Mouse (Mus musculus): ENCODE data around the gene Gm5737. TPM values are rescaled to one million over a fixed set of nuclear protein-coding genes. Genes with fewer than 3 reads are reported as not detected.

Gene Gm5737
- polyA plus RNA-seq, 1 experiment from 2014 or later, result not detected

- ATAC-seq, result no peak
- Histone ChIP-seq H3K27me3 (replicated peaks; ENCODE audit: control insufficient read depth, insufficient read depth, low read length) (no peaks in the 10 kb centered on the region), H3K36me3 (ENCODE audit: control insufficient read depth, insufficient read depth, low read length) (no peaks in the 10 kb centered on the region), H3K9ac (ENCODE audit: low read length) (no peak overlapping the region), H3K4me3 (ENCODE audit: low read depth, low read length) (no peak overlapping the region), H3K4me1 (ENCODE audit: control insufficient read depth, insufficient read depth, low read length) (no peaks in the 10 kb centered on the region), H3K27ac (ENCODE audit: low read depth, low read length) (no peak overlapping the region), H3K4me2 (ENCODE audit: low read length) (no peak overlapping the region), H3K9me3 (replicated peaks; ENCODE audit: control insufficient read depth, low read length) (no peaks in the 10 kb centered on the region)
- DNase-seq (ENCODE audit: low spot score), result no peak
- 82% methylated on average over 4 of the region's 4 CpGs for WGBS
Measured at GRCm38 (mm10) chr7:120819386-120819785, 7.2 kb downstream of the Gm5737 start.

- Histone ChIP-seq H3K27me3 (replicated peaks; ENCODE audit: control insufficient read depth, insufficient read depth, low read length) (no peaks in the 10 kb centered on the region), H3K4me2 (ENCODE audit: low read length) (no peak overlapping the region), H3K36me3 (ENCODE audit: control insufficient read depth, insufficient read depth, low read length) (no peaks in the 10 kb centered on the region), H3K4me3 (ENCODE audit: low read depth, low read length) (no peak overlapping the region), H3K9ac (ENCODE audit: low read length) (no peak overlapping the region), H3K4me1 (ENCODE audit: control insufficient read depth, insufficient read depth, low read length) (no peaks in the 10 kb centered on the region), H3K9me3 (replicated peaks; ENCODE audit: control insufficient read depth, low read length) (no peaks in the 10 kb centered on the region), H3K27ac (ENCODE audit: low read depth, low read length) (no peak overlapping the region)
- WGBS, result 24% methylated on average over 5 of the region's 5 CpGs
- peak; percentile 84 for DNase-seq (ENCODE audit: low spot score)
- peak; percentile 71 for ATAC-seq
Measured at GRCm38 (mm10) chr7:120823248-120823647, 11.1 kb downstream of the Gm5737 start.

GRCm38 (mm10) chr7:120825097-120825496 is 12.9 kb downstream of the Gm5737 start:
- H3K27ac ChIP-seq (ENCODE audit: low read depth, low read length), result no peak overlapping the region
- 58% methylated on average over 2 of the region's 2 CpGs for WGBS
- H3K36me3 ChIP-seq (ENCODE audit: control insufficient read depth, insufficient read depth, low read length), result no peaks in the 10 kb centered on the region
- no peaks in the 10 kb centered on the region for H3K9me3 ChIP-seq (replicated peaks; ENCODE audit: control insufficient read depth, low read length)
- no peak overlapping the region for H3K4me3 ChIP-seq (ENCODE audit: low read depth, low read length)
- H3K9ac ChIP-seq (ENCODE audit: low read length), result no peak overlapping the region
- DNase-seq (ENCODE audit: low spot score) (no peak), ATAC-seq (no peak)
- H3K4me1 ChIP-seq (ENCODE audit: control insufficient read depth, insufficient read depth, low read length), result no peaks in the 10 kb centered on the region
- no peak overlapping the region for H3K4me2 ChIP-seq (ENCODE audit: low read length)
- peaks cover 8% of the 10 kb centered on the region; the same call in 1 of the 2 replicates for H3K27me3 ChIP-seq (replicated peaks; ENCODE audit: control insufficient read depth, insufficient read depth, low read length)

DNA sequence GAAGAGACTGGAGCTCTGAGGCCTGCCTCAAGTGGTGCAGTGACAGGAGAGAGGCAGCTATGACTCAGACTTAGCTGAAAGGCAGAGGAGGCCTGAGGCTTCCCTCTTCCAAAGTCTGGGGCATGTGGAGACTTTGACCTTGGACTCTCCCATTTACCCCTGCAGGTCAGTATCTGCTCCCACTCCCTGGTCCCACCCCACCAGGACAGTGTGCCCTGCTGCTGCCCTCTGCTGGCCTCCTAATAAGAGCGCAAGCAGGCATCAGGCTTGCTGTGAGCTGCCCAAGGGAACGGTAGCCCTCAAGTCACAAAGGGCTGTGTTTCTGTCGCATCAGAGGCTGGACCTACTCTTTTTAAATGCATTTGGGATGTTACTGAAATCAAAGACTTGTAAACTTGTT is 14.2 kb downstream of the Gm5737 start:
- Histone ChIP-seq H3K9ac (ENCODE audit: low read length) (no peak overlapping the region), H3K36me3 (ENCODE audit: control insufficient read depth, insufficient read depth, low read length) (no peaks in the 10 kb centered on the region), H3K4me2 (ENCODE audit: low read length) (no peak overlapping the region), H3K4me3 (ENCODE audit: low read depth, low read length) (no peak overlapping the region), H3K27ac (ENCODE audit: low read depth, low read length) (no peak overlapping the region), H3K9me3 (replicated peaks; ENCODE audit: control insufficient read depth, low read length) (no peaks in the 10 kb centered on the region), H3K27me3 (replicated peaks; ENCODE audit: control insufficient read depth, insufficient read depth, low read length) (peaks cover 10% of the 10 kb centered on the region; the same call in 1 of the 2 replicates), H3K4me1 (ENCODE audit: control insufficient read depth, insufficient read depth, low read length) (peaks cover 4% of the 10 kb centered on the region; the same call in 1 of the 2 replicates)
- 15% methylated on average over 3 of the region's 3 CpGs for WGBS
- ATAC-seq (no peak), DNase-seq (ENCODE audit: low spot score) (peak; percentile 29)

DNA sequence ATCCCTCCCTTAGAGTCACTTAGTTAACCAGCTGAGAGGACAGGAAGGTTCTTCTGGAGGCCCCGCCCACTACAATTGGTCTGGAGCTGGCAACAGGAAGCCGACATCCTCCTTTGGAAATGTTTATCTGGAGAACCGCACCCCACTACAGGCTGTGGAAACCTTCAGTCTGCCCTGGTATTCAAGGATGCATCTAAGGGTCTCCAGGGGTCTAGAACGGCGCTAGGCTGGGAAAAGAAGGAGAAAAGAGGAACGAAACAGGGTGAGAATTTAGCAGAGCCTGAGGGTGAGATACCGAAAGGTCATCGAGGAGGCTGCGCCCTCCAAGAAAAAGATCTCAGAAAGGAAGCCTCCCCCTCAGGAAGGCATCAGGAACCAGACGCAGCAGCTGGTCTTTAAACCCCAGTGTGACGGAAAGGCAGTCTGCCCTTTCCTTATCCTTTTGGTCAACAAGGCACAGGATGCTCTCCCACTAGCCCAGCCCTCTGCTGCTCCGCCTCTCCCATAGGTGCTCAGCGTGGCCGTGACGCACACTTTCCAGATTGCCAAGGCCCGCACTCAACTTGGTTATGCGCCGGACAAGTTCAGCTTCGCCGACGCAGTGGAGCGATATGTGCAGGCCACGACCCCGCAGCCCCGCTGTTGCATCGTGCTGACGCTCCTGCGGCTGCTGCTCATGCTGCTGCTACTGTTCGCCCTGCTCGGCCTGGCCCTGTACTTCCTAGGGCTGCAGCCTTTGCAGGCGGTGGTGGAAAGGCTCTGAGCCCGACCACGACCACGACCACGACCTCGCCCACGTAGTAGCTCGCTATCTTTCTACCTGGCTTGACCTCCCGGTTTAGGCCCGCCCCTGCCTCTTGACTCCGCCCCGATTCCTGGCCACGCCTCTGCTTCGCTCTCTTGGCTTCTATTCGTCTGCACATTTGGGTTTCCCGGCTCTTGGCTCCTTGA is 18.5 kb downstream of the Gm5737 start:
- Histone ChIP-seq H3K9ac (ENCODE audit: low read length) (peak overlapping the region; percentile 58), H3K4me1 (ENCODE audit: control insufficient read depth, insufficient read depth, low read length) (peaks cover 4% of the 10 kb centered on the region; the same call in 1 of the 2 replicates), H3K4me2 (ENCODE audit: low read length) (peak overlapping the region; percentile 93), H3K4me3 (ENCODE audit: low read depth, low read length) (peak overlapping the region; percentile 49), H3K27me3 (replicated peaks; ENCODE audit: control insufficient read depth, insufficient read depth, low read length) (peaks cover 14% of the 10 kb centered on the region; the same call in 1 of the 2 replicates), H3K36me3 (ENCODE audit: control insufficient read depth, insufficient read depth, low read length) (no peaks in the 10 kb centered on the region), H3K9me3 (replicated peaks; ENCODE audit: control insufficient read depth, low read length) (no peaks in the 10 kb centered on the region), H3K27ac (ENCODE audit: low read depth, low read length) (no peak overlapping the region)
- 3% methylated on average over 46 of the region's 46 CpGs for WGBS
- DNase-seq (ENCODE audit: low spot score) (peak; percentile 47), ATAC-seq (no peak)

GRCm38 (mm10) chr7:120834426-120834825 is 22.3 kb downstream of the Gm5737 start:
- H3K27ac ChIP-seq (ENCODE audit: low read depth, low read length), result no peak overlapping the region
- H3K9me3 ChIP-seq (replicated peaks; ENCODE audit: control insufficient read depth, low read length), result no peaks in the 10 kb centered on the region
- DNase-seq (ENCODE audit: low spot score), result no peak
- no peak overlapping the region; the same call in 1 of the 2 replicates for H3K9ac ChIP-seq (ENCODE audit: low read length)
- H3K27me3 ChIP-seq (replicated peaks; ENCODE audit: control insufficient read depth, insufficient read depth, low read length), result peaks cover 11% of the 10 kb centered on the region; the same call in 1 of the 2 replicates
- no peak for ATAC-seq
- H3K4me2 ChIP-seq (ENCODE audit: low read length), result peak overlapping the region; percentile 49
- 46% methylated on average over 6 of the region's 6 CpGs for WGBS
- H3K4me3 ChIP-seq (ENCODE audit: low read depth, low read length), result peak overlapping the region; percentile 50
- no peaks in the 10 kb centered on the region for H3K36me3 ChIP-seq (ENCODE audit: control insufficient read depth, insufficient read depth, low read length)
- peaks cover 4% of the 10 kb centered on the region; the same call in 1 of the 2 replicates for H3K4me1 ChIP-seq (ENCODE audit: control insufficient read depth, insufficient read depth, low read length)

GRCm38 (mm10) chr7:120834863-120835372 is 22.8 kb downstream of the Gm5737 start:
- Histone ChIP-seq H3K4me1 (ENCODE audit: control insufficient read depth, insufficient read depth, low read length) (peaks cover 4% of the 10 kb centered on the region; the same call in 1 of the 2 replicates), H3K27me3 (replicated peaks; ENCODE audit: control insufficient read depth, insufficient read depth, low read length) (peaks cover 8% of the 10 kb centered on the region; the same call in 1 of the 2 replicates), H3K9ac (ENCODE audit: low read length) (peak overlapping the region; percentile 2), H3K36me3 (ENCODE audit: control insufficient read depth, insufficient read depth, low read length) (no peaks in the 10 kb centered on the region), H3K4me2 (ENCODE audit: low read length) (peak overlapping the region; percentile 49), H3K27ac (ENCODE audit: low read depth, low read length) (no peak overlapping the region; the same call in 1 of the 2 replicates), H3K9me3 (replicated peaks; ENCODE audit: control insufficient read depth, low read length) (no peaks in the 10 kb centered on the region), H3K4me3 (ENCODE audit: low read depth, low read length) (peak overlapping the region; percentile 50)
- peak; percentile 88 for ATAC-seq
- WGBS, result 8% methylated on average over 14 of the region's 14 CpGs
- DNase-seq (ENCODE audit: low spot score), result peak; percentile 92

- H3K9ac ChIP-seq (ENCODE audit: low read length), result peak overlapping the region; percentile 61
- peaks cover under 1% of the 10 kb centered on the region; the same call in 1 of the 2 replicates for H3K4me1 ChIP-seq (ENCODE audit: control insufficient read depth, insufficient read depth, low read length)
- no peaks in the 10 kb centered on the region for H3K36me3 ChIP-seq (ENCODE audit: control insufficient read depth, insufficient read depth, low read length)
- no peaks in the 10 kb centered on the region for H3K9me3 ChIP-seq (replicated peaks; ENCODE audit: control insufficient read depth, low read length)
- H3K27ac ChIP-seq (ENCODE audit: low read depth, low read length), result peak overlapping the region; percentile 40
- H3K4me3 ChIP-seq (ENCODE audit: low read depth, low read length), result peak overlapping the region; percentile 50
- peak; percentile 97 for DNase-seq (ENCODE audit: low spot score)
- peak; percentile 93 for ATAC-seq
- 0 out of 2 replicates have a peak, but pooled peaks cover 5% of the 10 kb centered on the region for H3K27me3 ChIP-seq (replicated peaks; ENCODE audit: control insufficient read depth, insufficient read depth, low read length)
- H3K4me2 ChIP-seq (ENCODE audit: low read length), result peak overlapping the region; percentile 49
- WGBS, result under 1% methylated on average over 41 of the region's 41 CpGs
Measured at GRCm38 (mm10) chr7:120835449-120836359, 23.5 kb downstream of the Gm5737 start.
